Mouse (Mus musculus) liver, adult 2 months (tissue): Measurements from ENCODE around the gene Hcn1. TPM values are rescaled to one million over a fixed set of nuclear protein-coding genes. Genes with fewer than 3 reads are reported as not detected.
"Not testable (repeated sequence)": the region's sequence is repeated elsewhere in the genome, so short reads cannot be mapped to it uniquely, and the experiment has no call there.

Experiments
- DNase-seq: peaks from one replicate; pipeline ENCODE4 v3.0.0-alpha.2; 2011; ENCODE audit warnings: low read depth, low spot score; ENCODE audit errors: extremely low read depth
- H3K27ac ChIP-seq: fragments of 200-500 bp; replicated peaks from 2 replicates; pipeline ENCODE4 v1.5.1; 2012; ENCODE audit warnings: low read depth, mild to moderate bottlenecking, control low read depth, inconsistent platforms, low read length; ENCODE audit not compliant: insufficient read depth
- H3K27me3 ChIP-seq: fragments of 200-500 bp; 2 replicates; pipeline ENCODE4 v1.6.1; 2012; ENCODE audit warnings: mild to moderate bottlenecking, moderate library complexity, low read length, inconsistent platforms; ENCODE audit not compliant: control insufficient read depth, insufficient read depth
- H3K36me3 ChIP-seq: fragments of 200-500 bp; 2 replicates; pipeline ENCODE4 v1.6.1; 2012; ENCODE audit warnings: low read length, inconsistent platforms; ENCODE audit not compliant: control insufficient read depth, insufficient read depth
- H3K4me1 ChIP-seq: fragments of 200-500 bp; 2 replicates; pipeline ENCODE4 v1.6.1; 2011; ENCODE audit warnings: low read length; ENCODE audit not compliant: control insufficient read depth, insufficient read depth
- H3K4me3 ChIP-seq: fragments of 200-500 bp; 2 replicates; pipeline ENCODE4 v1.5.1; 2011; ENCODE audit warnings: low read depth, mild to moderate bottlenecking, control low read depth, low read length, moderate library complexity; ENCODE audit not compliant: insufficient read depth
- H3K79me2 ChIP-seq: fragments of 200-500 bp; 2 replicates; pipeline ENCODE4 v1.6.1; 2012; ENCODE audit warnings: inconsistent platforms, mild to moderate bottlenecking, low read length, moderate library complexity; ENCODE audit not compliant: control insufficient read depth, insufficient read depth
- H3K9ac ChIP-seq: fragments of 200-500 bp; 2 replicates; pipeline ENCODE4 v1.6.1; 2012; ENCODE audit warnings: low read depth, mild to moderate bottlenecking, control low read depth, inconsistent platforms, low read length
- CTCF ChIP-seq: fragments of 200-500 bp; IDR thresholded peaks from 2 replicates; pipeline ENCODE4 v1.5.1; 2011; ENCODE audit warnings: low read depth, low read length, control low read depth
- POLR2A ChIP-seq: fragments of 200-500 bp; IDR thresholded peaks from 2 replicates; pipeline ENCODE4 v1.6.1; 2011; ENCODE audit warnings: low read length, control low read depth; ENCODE audit not compliant: insufficient read depth; ENCODE audit errors: extremely low read depth
- WGBS: fragments of 180-500 bp; shearing (Covaris S2); methylation state at CpG from one replicate; pipeline ENCODE4 v1.1.7; 2018; 5-methylcytosine and 5-hydroxymethylcytosine counted together
- polyA plus RNA-seq: library from polyadenylated mRNA; depleted of rRNA; stranded (reverse); fragments of >200 nt; gene quantifications from 2 replicates; pipeline ENCODE4 v1.2.3, GENCODE M21; 2012
- total RNA-seq: library from RNA; depleted of rRNA; stranded (reverse); fragments of >200 nt; gene quantifications from 2 replicates; pipeline ENCODE4 v1.2.3, GENCODE M21; 2014

The Hcn1 gene
- total and polyA plus RNA-seq, 2 experiments: 0.01 TPM; not detected in 1

GRCm38 (mm10) chr13:117975823-117976222 lies 373.7 kb downstream of the Hcn1 start:
- Histone ChIP-seq H3K4me1 (no peaks in the 10 kb centered on the region), H3K27ac (no peak overlapping the region), H3K36me3 (no peaks in the 10 kb centered on the region), H3K79me2 (no peaks in the 10 kb centered on the region), H3K9ac (no peak overlapping the region), H3K4me3 (no peak overlapping the region), H3K27me3 (peaks cover 4% of the 10 kb centered on the region; the same call in 1 of the 2 replicates)
- WGBS: 59% methylated on average over 10 of the region's 10 CpGs
- no peak for DNase-seq
- TF ChIP-seq POLR2A (no peak), CTCF (no peak)

- no peaks in the 10 kb centered on the region for H3K4me1 ChIP-seq
- H3K27me3 ChIP-seq: no peaks in the 10 kb centered on the region
- no peak for DNase-seq
- H3K9ac ChIP-seq: no peak overlapping the region
- H3K79me2 ChIP-seq: no peaks in the 10 kb centered on the region
- no peaks in the 10 kb centered on the region for H3K36me3 ChIP-seq
- TF ChIP-seq POLR2A (no peak), CTCF (no peak)
- no peak overlapping the region for H3K4me3 ChIP-seq
- WGBS: 57% methylated on average over 2 of the region's 2 CpGs
- H3K27ac ChIP-seq: no peak overlapping the region
Observed at GRCm38 (mm10) chr13:117984339-117984738, 382.2 kb downstream of the Hcn1 start.

GRCm38 (mm10) chr13:117999767-118000488 lies 397.8 kb downstream of the Hcn1 start:
- no peaks in the 10 kb centered on the region for H3K36me3 ChIP-seq
- H3K4me3 ChIP-seq: no peak overlapping the region
- WGBS: 69% methylated on average over 2 of the region's 2 CpGs
- no peak for DNase-seq
- no peaks in the 10 kb centered on the region for H3K27me3 ChIP-seq
- H3K27ac ChIP-seq: no peak overlapping the region
- TF ChIP-seq CTCF (no peak), POLR2A (no peak)
- no peaks in the 10 kb centered on the region for H3K79me2 ChIP-seq
- H3K9ac ChIP-seq: no peak overlapping the region
- H3K4me1 ChIP-seq: no peaks in the 10 kb centered on the region

GRCm38 (mm10) chr13:118000538-118000937 lies 398.4 kb downstream of the Hcn1 start:
- WGBS: 66% methylated on average over 2 of the region's 2 CpGs
- Histone ChIP-seq H3K79me2 (no peaks in the 10 kb centered on the region), H3K36me3 (no peaks in the 10 kb centered on the region), H3K4me1 (no peaks in the 10 kb centered on the region), H3K4me3 (no peak overlapping the region), H3K27ac (no peak overlapping the region), H3K27me3 (no peaks in the 10 kb centered on the region), H3K9ac (no peak overlapping the region)
- TF ChIP-seq CTCF (no peak), POLR2A (no peak)
- no peak for DNase-seq

- Histone ChIP-seq H3K4me1 (no peaks in the 10 kb centered on the region), H3K79me2 (no peaks in the 10 kb centered on the region), H3K27me3 (no peaks in the 10 kb centered on the region), H3K4me3 (no peak overlapping the region), H3K36me3 (no peaks in the 10 kb centered on the region), H3K9ac (no peak overlapping the region), H3K27ac (no peak overlapping the region)
- no peak for DNase-seq
- WGBS: 72% methylated on average over 1 of the region's 1 CpGs
- TF ChIP-seq POLR2A (no peak), CTCF (no peak)
Observed at GRCm38 (mm10) chr13:118021176-118021575, 419.1 kb downstream of the Hcn1 start.

- not testable (repeated sequence) for H3K36me3 ChIP-seq, H3K79me2 ChIP-seq, H3K4me1 ChIP-seq, H3K27ac ChIP-seq, H3K4me3 ChIP-seq, H3K27me3 ChIP-seq, H3K9ac ChIP-seq, DNase-seq
Observed at GRCm38 (mm10) chr13:118022891-118023290, 420.8 kb downstream of the Hcn1 start.
